Mouse (Mus musculus) liver, adult 2 months (tissue): ENCODE data around the gene Hba-a1.

Source experiments
- CTCF ChIP-seq: fragments of 200-500 bp; IDR thresholded peaks from 2 replicates; pipeline ENCODE4 v1.5.1; 2011; ENCODE audit warnings: low read depth, low read length, control low read depth
- POLR2A ChIP-seq: fragments of 200-500 bp; IDR thresholded peaks from 2 replicates; pipeline ENCODE4 v1.6.1; 2011; ENCODE audit warnings: low read length, control low read depth; ENCODE audit not compliant: insufficient read depth; ENCODE audit errors: extremely low read depth

DNA sequence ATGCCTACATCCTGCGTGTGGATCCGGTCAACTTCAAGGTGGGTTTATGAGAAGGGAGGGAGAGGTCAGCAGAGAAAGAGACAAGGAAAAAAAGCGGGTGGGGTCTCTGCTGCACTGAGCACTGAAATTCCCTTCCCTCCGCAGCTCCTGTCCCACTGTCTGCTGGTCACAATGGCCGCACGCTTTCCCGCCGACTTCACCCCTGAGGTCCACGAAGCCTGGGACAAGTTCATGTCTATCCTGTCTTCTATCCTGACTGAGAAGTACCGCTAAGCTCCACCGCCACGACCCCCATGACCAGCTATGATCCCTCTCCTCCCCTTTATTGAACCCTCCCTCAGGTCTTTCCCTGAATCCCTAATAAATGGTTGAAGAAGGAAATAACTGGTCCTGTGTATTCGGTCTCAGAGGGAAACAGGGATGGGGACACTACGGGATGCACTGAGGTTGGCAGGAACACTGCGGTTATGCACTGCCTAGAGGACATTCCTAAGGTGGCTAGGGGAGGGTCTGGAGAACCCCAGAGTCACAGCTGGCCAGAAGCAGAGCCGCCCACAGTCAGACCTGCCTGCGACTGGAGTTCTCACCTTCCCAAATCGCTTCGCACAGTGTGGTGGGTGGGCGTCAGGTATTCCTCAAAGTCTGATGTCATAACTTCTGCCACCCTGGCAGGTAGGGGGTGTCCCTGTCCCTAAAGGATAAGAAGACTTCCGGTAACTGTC, 5.4 kb upstream of the Hba-a1 start:
- TF ChIP-seq CTCF (no peak), POLR2A (no peak)
